Mouse (Mus musculus): ENCODE data around the gene Mras.
A peak's percentile ranks its signal among the peaks of the same experiment; 100 is the strongest.

The Mras gene

GRCm38 (mm10) chr9:99437031-99437764 lies at the start of gene Mras:
Gene Mras (minus strand): TSS chr9:99437381.
- DNase-seq (ENCODE audit: extremely low read depth, insufficient read length, low spot score): no peak

DNA sequence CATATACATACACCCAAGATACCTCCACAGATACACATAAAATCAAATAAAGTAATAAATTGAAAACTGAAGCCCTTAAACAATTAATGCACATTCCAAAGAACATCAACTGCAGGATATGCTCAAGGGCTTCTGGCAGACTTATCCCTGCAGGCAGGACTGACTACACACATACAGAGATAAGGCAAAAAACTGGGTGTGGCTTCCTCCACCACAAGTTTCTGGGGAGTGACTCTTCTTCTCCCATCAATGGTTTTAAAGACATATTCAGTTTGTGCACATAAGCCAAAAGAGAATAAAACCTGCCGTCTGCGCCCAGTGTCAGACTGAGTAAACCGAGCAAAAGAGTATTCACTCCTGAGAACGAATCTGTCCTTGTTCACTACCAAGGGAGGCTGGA lies 48.0 kb upstream of the Mras start:
- DNase-seq (ENCODE audit: extremely low read depth, insufficient read length, low spot score): no peak

GRCm38 (mm10) chr9:99484632-99485031 lies 47.5 kb upstream of the Mras start:
- no peak for DNase-seq (ENCODE audit: extremely low read depth, insufficient read length, low spot score)

DNA sequence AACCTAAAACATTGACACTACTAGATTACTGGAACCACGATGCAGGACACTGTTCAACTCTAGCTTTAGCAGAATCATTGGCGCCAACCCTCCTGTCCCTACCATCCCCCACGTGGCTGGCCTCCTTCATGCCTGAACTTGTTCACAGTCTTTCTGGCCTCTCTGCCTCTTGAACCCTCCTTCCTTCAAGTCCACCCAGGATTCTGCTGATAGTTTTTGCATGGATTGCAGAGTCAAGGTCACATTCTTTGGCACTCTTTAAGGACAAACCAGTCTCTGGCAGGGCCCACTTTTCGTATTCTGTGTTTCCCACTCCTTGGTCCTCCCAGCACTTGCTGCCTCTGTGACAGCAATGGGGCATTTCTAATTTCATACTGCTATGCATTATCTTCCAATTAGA lies 46.0 kb upstream of the Mras start:
- DNase-seq (ENCODE audit: extremely low read depth, insufficient read length, low spot score): no peak

- no peak for DNase-seq (ENCODE audit: extremely low read depth, insufficient read length, low spot score)
These were observed 43.6 kb upstream of the Mras start for GRCm38 (mm10) chr9:99480764-99481163.

DNA sequence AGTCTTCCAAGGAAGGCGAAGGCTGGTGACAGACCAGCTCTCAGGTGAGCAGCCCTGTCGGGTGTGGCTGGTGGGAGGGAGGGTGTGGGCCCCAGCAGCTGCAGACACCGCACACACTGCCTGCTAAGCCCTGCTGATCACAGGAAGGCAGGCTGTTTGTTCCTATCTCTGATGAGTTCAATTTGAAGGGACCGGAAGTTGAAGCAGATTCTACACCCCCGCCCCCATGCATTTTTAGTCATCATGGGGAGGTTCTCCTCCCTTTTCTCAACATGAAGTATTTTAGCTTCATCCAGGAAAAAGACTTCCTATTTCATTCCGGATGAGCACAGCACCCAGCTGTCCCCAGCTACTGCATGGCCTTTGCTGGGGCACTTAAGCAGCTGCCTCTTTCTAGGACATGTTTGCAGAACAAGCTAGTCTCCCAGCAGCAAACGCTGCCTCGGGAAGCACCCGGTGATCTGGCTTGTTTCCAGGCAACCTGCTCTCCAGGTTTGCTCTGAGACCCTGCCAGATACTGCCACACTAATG lies 42.1 kb upstream of the Mras start:
- DNase-seq (ENCODE audit: extremely low read depth, insufficient read length, low spot score): no peak

GRCm38 (mm10) chr9:99471334-99471733 lies 34.2 kb upstream of the Mras start:
- DNase-seq (ENCODE audit: extremely low read depth, insufficient read length, low spot score): no peak

- no peak for DNase-seq (ENCODE audit: extremely low read depth, insufficient read length, low spot score)
These were observed 33.3 kb upstream of the Mras start for GRCm38 (mm10) chr9:99470347-99471092.

DNA sequence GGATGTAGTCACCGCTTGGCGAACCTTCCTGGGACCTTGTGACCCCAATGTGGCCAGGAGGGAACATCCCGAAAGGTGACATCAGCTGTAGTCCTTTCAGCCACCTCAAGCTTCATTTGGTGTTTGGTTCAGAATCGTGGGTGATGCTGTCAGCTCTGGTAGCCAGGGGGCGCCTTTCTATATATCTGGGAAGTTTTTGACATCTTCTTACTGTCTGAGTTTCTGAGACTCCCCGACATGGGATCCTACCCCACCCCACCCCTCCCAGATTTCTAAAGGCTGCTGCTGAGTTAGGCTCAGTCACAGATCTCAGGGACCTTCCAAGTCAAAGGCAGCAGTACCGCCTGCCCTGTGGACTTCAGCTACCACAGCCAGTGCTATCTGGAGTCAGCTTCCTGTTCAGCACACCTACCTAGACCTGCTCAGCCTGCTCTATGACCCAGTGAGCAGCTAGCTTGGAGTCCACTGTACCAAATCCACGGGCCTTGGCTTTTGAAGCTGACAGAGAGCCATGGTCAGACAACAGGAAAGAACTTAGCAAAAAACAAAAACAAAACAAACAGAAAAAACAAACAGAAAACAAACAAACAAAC lies 32.6 kb upstream of the Mras start:
- no peak for DNase-seq (ENCODE audit: extremely low read depth, insufficient read length, low spot score)

DNA sequence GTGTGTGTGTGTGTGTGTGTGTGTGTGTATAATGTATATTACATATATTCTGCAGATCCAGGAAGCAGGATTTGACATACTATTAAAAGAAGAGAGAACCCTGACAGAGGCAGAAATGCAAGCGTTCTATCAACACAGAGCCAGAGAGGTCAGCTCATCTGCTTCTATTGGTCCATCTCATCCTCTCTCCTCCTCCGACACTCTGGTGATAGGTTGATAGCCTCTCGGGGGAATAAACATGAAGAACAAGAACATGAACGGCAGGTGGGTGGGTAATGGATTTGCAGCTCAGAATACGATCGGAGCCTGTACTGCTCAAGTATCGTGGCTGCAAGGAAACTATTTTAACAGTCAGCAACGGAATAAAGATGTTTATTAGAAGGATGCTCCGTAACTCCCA lies 31.4 kb upstream of the Mras start:
- DNase-seq (ENCODE audit: extremely low read depth, insufficient read length, low spot score): no peak

GRCm38 (mm10) chr9:99464876-99465275 lies 27.7 kb upstream of the Mras start:
- no peak for DNase-seq (ENCODE audit: extremely low read depth, insufficient read length, low spot score)

DNA sequence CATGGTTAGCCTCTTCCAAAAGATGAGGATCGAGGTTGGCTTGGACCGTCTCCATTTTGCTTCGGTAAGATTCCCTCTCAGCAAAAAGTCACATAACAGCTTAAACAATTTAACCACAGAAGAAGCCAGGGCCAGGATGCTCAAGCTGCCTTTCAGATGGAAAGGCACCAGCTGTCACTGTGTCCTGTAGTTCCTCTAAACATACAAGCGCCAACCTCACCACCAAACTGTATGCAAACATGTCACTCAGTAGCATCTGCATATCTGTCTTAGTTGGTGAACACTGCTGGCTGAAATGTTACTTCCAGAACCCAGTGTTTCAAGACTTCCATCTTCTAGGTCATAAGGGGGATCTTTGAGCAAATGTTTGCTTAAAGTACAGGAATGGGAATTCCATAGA lies 22.5 kb upstream of the Mras start:
- no peak for DNase-seq (ENCODE audit: extremely low read depth, insufficient read length, low spot score)

DNA sequence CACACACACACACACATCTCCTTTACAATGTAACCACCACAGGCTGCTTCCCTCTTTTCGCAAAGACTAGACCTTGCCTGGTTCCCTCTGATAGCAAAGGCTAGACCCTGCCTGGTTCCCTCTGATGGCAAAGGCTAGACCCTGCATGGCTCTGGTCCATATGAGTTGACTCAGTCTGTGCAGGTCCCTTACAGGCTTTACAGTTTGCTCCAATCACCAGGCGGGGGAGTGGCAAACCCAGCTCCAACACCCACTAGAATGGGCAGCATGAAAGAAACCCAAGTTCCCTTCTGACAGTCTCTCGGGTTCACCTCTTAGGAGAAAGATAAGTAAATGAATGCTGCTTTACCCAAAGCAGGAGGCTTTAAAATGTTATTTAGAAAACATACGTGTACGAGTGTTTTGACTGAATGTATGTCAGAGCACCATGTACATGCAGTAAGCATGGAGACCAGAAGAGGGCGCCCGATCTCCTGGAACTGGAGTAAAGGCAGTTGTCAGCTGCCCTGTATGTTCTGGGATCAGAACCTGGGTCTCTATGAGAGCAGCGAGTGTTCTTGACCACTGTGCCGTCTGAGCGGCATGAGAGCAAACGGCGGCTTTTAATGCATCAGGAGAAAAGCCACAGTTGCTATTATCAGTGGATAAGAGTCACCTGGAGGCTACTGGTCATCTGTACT lies 21.5 kb upstream of the Mras start:
- DNase-seq (ENCODE audit: extremely low read depth, insufficient read length, low spot score): no peak

DNA sequence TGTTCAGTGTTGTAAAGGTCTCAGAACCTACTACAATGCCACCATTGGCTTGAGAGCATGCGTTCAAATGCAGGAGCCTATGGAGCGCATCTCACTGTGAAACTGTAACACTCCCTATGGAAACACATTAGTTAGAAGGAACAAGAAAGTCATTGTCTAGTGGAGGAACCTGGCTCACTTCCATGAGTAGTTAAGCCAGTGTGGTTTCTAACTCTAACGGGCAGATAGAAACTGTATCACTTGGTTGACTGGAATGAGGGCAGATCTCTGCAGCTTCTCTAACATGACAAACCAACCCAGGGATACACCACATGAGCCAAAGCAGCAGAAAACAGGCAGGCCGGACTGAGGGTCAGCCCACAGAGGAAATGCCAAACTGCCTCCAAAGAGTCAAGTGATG lies 17.0 kb upstream of the Mras start:
- DNase-seq (ENCODE audit: extremely low read depth, insufficient read length, low spot score): no peak

GRCm38 (mm10) chr9:99451161-99451560 lies 14.0 kb upstream of the Mras start, which contains the start of gene Nme9:
Gene Nme9 (plus strand): TSS chr9:99451475.
- DNase-seq (ENCODE audit: extremely low read depth, insufficient read length, low spot score): no peak

- peak; percentile 37 for DNase-seq (ENCODE audit: extremely low read depth, insufficient read length, low spot score)
These were observed 12.9 kb upstream of the Mras start for GRCm38 (mm10) chr9:99449886-99450647.

GRCm38 (mm10) chr9:99447323-99447722 lies 10.1 kb upstream of the Mras start:
- DNase-seq (ENCODE audit: extremely low read depth, insufficient read length, low spot score): no peak

GRCm38 (mm10) chr9:99446259-99446658 lies 9.1 kb upstream of the Mras start:
- no peak for DNase-seq (ENCODE audit: extremely low read depth, insufficient read length, low spot score)

- DNase-seq (ENCODE audit: extremely low read depth, insufficient read length, low spot score): no peak
These were observed 7.5 kb upstream of the Mras start for GRCm38 (mm10) chr9:99444590-99445178.
